Mouse (Mus musculus): ENCODE measurements around the gene Cntn1. TPM values are rescaled to one million over a fixed set of nuclear protein-coding genes. Genes with fewer than 3 reads are reported as not detected.

The Cntn1 gene
- polyA plus RNA-seq, 1 experiment from 2014 or later, result 7.4 TPM

DNA sequence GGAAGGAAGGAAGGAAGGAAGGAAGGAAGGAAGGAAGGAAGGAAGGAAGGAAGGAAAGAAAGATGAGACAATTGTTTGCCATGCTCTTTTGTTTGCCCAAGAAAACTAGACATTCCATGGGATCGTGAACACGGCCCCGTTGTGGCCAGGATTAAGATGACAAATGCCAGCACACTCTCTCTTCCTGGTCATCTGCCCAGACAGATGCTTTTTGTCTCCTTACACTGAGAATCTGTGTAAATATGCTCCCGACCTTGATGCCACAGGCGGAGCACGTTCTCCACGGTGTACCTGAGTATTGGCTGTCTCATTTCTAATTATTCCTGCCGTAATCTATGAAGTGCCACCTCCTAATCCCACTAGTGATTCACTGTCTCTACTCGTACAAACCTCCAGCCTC is 51.0 kb downstream of the Cntn1 start:
- WGBS, result 81% methylated on average over 9 of the region's 9 CpGs
- Histone ChIP-seq H3K4me1 (ENCODE audit: control insufficient read depth, insufficient read depth, low read length) (no peaks in the 10 kb centered on the region), H3K27me3 (ENCODE audit: control insufficient read depth, insufficient read depth, low read length) (no peaks in the 10 kb centered on the region), H3K36me3 (ENCODE audit: control insufficient read depth, insufficient read depth, low read length) (no peaks in the 10 kb centered on the region), H3K4me2 (no peak overlapping the region), H3K27ac (ENCODE audit: low read depth, low read length) (no peak overlapping the region), H3K9ac (ENCODE audit: low read length) (no peak overlapping the region), H3K4me3 (ENCODE audit: low read depth, low read length) (no peak overlapping the region), H3K9me3 (ENCODE audit: control insufficient read depth, low read length) (no peaks in the 10 kb centered on the region)
- no peak for DNase-seq (ENCODE audit: low spot score, missing footprints)
- no peak for ATAC-seq (ENCODE audit: low FRiP score)

GRCm38 (mm10) chr15:92112455-92112854 is 61.5 kb downstream of the Cntn1 start:
- Histone ChIP-seq H3K9ac (ENCODE audit: low read length) (no peak overlapping the region), H3K4me1 (ENCODE audit: control insufficient read depth, insufficient read depth, low read length) (no peaks in the 10 kb centered on the region), H3K36me3 (ENCODE audit: control insufficient read depth, insufficient read depth, low read length) (no peaks in the 10 kb centered on the region), H3K4me3 (ENCODE audit: low read depth, low read length) (no peak overlapping the region), H3K4me2 (no peak overlapping the region), H3K27me3 (ENCODE audit: control insufficient read depth, insufficient read depth, low read length) (no peaks in the 10 kb centered on the region), H3K27ac (ENCODE audit: low read depth, low read length) (no peak overlapping the region), H3K9me3 (ENCODE audit: control insufficient read depth, low read length) (no peaks in the 10 kb centered on the region)
- no peak for DNase-seq (ENCODE audit: low spot score, missing footprints)
- no peak for ATAC-seq (ENCODE audit: low FRiP score)

GRCm38 (mm10) chr15:92132936-92133335 is 82.0 kb downstream of the Cntn1 start:
- no peak overlapping the region for H3K9ac ChIP-seq (ENCODE audit: low read length)
- no peaks in the 10 kb centered on the region for H3K27me3 ChIP-seq (ENCODE audit: control insufficient read depth, insufficient read depth, low read length)
- H3K36me3 ChIP-seq (ENCODE audit: control insufficient read depth, insufficient read depth, low read length), result no peaks in the 10 kb centered on the region
- no peak overlapping the region for H3K4me3 ChIP-seq (ENCODE audit: low read depth, low read length)
- DNase-seq (ENCODE audit: low spot score, missing footprints), result no peak
- H3K9me3 ChIP-seq (ENCODE audit: control insufficient read depth, low read length), result no peaks in the 10 kb centered on the region
- no peak for ATAC-seq (ENCODE audit: low FRiP score)
- no peaks in the 10 kb centered on the region for H3K4me1 ChIP-seq (ENCODE audit: control insufficient read depth, insufficient read depth, low read length)
- no peak overlapping the region for H3K27ac ChIP-seq (ENCODE audit: low read depth, low read length)
- WGBS, result 80% methylated on average over 3 of the region's 3 CpGs
- H3K4me2 ChIP-seq, result no peak overlapping the region

GRCm38 (mm10) chr15:92134254-92134653 is 83.3 kb downstream of the Cntn1 start:
- no peak overlapping the region for H3K27ac ChIP-seq (ENCODE audit: low read depth, low read length)
- no peak overlapping the region for H3K4me2 ChIP-seq
- H3K4me3 ChIP-seq (ENCODE audit: low read depth, low read length), result no peak overlapping the region
- no peak overlapping the region for H3K9ac ChIP-seq (ENCODE audit: low read length)
- H3K27me3 ChIP-seq (ENCODE audit: control insufficient read depth, insufficient read depth, low read length), result no peaks in the 10 kb centered on the region
- ATAC-seq (ENCODE audit: low FRiP score) (no peak), DNase-seq (ENCODE audit: low spot score, missing footprints) (no peak)
- no peaks in the 10 kb centered on the region for H3K4me1 ChIP-seq (ENCODE audit: control insufficient read depth, insufficient read depth, low read length)
- WGBS, result 85% methylated on average over 9 of the region's 9 CpGs
- no peaks in the 10 kb centered on the region for H3K9me3 ChIP-seq (ENCODE audit: control insufficient read depth, low read length)
- H3K36me3 ChIP-seq (ENCODE audit: control insufficient read depth, insufficient read depth, low read length), result no peaks in the 10 kb centered on the region

DNA sequence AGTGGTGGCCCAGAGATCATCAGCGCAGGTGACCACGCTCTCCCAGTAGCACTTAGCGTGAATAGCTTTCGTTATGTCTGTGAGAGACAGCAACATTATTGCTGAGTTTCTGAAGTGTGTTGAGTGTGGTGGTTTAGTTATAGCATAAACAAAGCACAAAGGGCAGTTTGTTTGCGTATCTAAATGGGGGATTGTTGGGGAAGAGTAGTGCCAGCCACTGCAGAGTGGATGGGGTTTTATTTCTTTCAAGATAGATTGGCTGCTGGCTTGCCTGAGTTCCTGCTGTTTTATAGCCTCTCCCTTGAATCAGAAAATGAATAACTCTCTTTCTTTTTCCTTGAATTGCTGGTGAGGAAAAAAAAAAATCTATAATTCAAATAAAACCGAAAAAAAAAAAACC is 86.1 kb downstream of the Cntn1 start:
- no peak overlapping the region for H3K9ac ChIP-seq (ENCODE audit: low read length)
- no peaks in the 10 kb centered on the region for H3K36me3 ChIP-seq (ENCODE audit: control insufficient read depth, insufficient read depth, low read length)
- WGBS, result 91% methylated on average over 6 of the region's 6 CpGs
- no peaks in the 10 kb centered on the region for H3K9me3 ChIP-seq (ENCODE audit: control insufficient read depth, low read length)
- ATAC-seq (ENCODE audit: low FRiP score) (no peak), DNase-seq (ENCODE audit: low spot score, missing footprints) (no peak)
- H3K4me1 ChIP-seq (ENCODE audit: control insufficient read depth, insufficient read depth, low read length), result no peaks in the 10 kb centered on the region
- H3K4me3 ChIP-seq (ENCODE audit: low read depth, low read length), result no peak overlapping the region
- no peak overlapping the region for H3K27ac ChIP-seq (ENCODE audit: low read depth, low read length)
- H3K4me2 ChIP-seq, result no peak overlapping the region
- no peaks in the 10 kb centered on the region for H3K27me3 ChIP-seq (ENCODE audit: control insufficient read depth, insufficient read depth, low read length)

GRCm38 (mm10) chr15:92141972-92142371 is 91.0 kb downstream of the Cntn1 start:
- no peaks in the 10 kb centered on the region for H3K27me3 ChIP-seq (ENCODE audit: control insufficient read depth, insufficient read depth, low read length)
- WGBS, result 80% methylated on average over 4 of the region's 4 CpGs
- no peak overlapping the region for H3K9ac ChIP-seq (ENCODE audit: low read length)
- H3K4me1 ChIP-seq (ENCODE audit: control insufficient read depth, insufficient read depth, low read length), result no peaks in the 10 kb centered on the region
- H3K9me3 ChIP-seq (ENCODE audit: control insufficient read depth, low read length), result no peaks in the 10 kb centered on the region
- ATAC-seq (ENCODE audit: low FRiP score) (no peak), DNase-seq (ENCODE audit: low spot score, missing footprints) (no peak)
- H3K4me2 ChIP-seq, result no peak overlapping the region
- H3K27ac ChIP-seq (ENCODE audit: low read depth, low read length), result no peak overlapping the region
- no peaks in the 10 kb centered on the region for H3K36me3 ChIP-seq (ENCODE audit: control insufficient read depth, insufficient read depth, low read length)
- H3K4me3 ChIP-seq (ENCODE audit: low read depth, low read length), result no peak overlapping the region

- Histone ChIP-seq H3K36me3 (ENCODE audit: control insufficient read depth, insufficient read depth, low read length) (no peaks in the 10 kb centered on the region), H3K4me1 (ENCODE audit: control insufficient read depth, insufficient read depth, low read length) (no peaks in the 10 kb centered on the region), H3K4me3 (ENCODE audit: low read depth, low read length) (no peak overlapping the region), H3K9me3 (ENCODE audit: control insufficient read depth, low read length) (no peaks in the 10 kb centered on the region), H3K27me3 (ENCODE audit: control insufficient read depth, insufficient read depth, low read length) (no peaks in the 10 kb centered on the region), H3K27ac (ENCODE audit: low read depth, low read length) (no peak overlapping the region), H3K9ac (ENCODE audit: low read length) (no peak overlapping the region), H3K4me2 (no peak overlapping the region)
- ATAC-seq (ENCODE audit: low FRiP score), result no peak
- WGBS, result 43% methylated on average over 2 of the region's 2 CpGs
- no peak for DNase-seq (ENCODE audit: low spot score, missing footprints)
Measured at GRCm38 (mm10) chr15:92154921-92155320, 104.0 kb downstream of the Cntn1 start.

- no peak for ATAC-seq (ENCODE audit: low FRiP score)
- H3K9me3 ChIP-seq (ENCODE audit: control insufficient read depth, low read length), result no peaks in the 10 kb centered on the region
- whole genome bisulfite sequencing, result 62% methylated on average over 10 of the region's 10 CpGs
- peaks cover 7% of the 10 kb centered on the region for H3K4me1 ChIP-seq (ENCODE audit: control insufficient read depth, insufficient read depth, low read length)
- DNase-seq (ENCODE audit: low spot score, missing footprints), result no peak
- peak overlapping the region; percentile 50; the same call in 1 of the 2 replicates for H3K4me2 ChIP-seq
- H3K4me3 ChIP-seq (ENCODE audit: low read depth, low read length), result no peak overlapping the region
- no peaks in the 10 kb centered on the region for H3K36me3 ChIP-seq (ENCODE audit: control insufficient read depth, insufficient read depth, low read length)
- no peak overlapping the region for H3K9ac ChIP-seq (ENCODE audit: low read length)
- no peaks in the 10 kb centered on the region for H3K27me3 ChIP-seq (ENCODE audit: control insufficient read depth, insufficient read depth, low read length)
- no peak overlapping the region for H3K27ac ChIP-seq (ENCODE audit: low read depth, low read length)
Measured at GRCm38 (mm10) chr15:92160855-92161162, 109.8 kb downstream of the Cntn1 start.

- WGBS, result 36% methylated on average over 20 of the region's 20 CpGs
- Histone ChIP-seq H3K27me3 (ENCODE audit: control insufficient read depth, insufficient read depth, low read length) (no peaks in the 10 kb centered on the region), H3K9ac (ENCODE audit: low read length) (0 out of 2 replicates have a peak overlapping the region, but pooled peaks have one; percentile 7), H3K36me3 (ENCODE audit: control insufficient read depth, insufficient read depth, low read length) (no peaks in the 10 kb centered on the region), H3K27ac (ENCODE audit: low read depth, low read length) (peak overlapping the region; percentile 40), H3K4me3 (ENCODE audit: low read depth, low read length) (peak overlapping the region; percentile 21), H3K9me3 (ENCODE audit: control insufficient read depth, low read length) (no peaks in the 10 kb centered on the region), H3K4me1 (ENCODE audit: control insufficient read depth, insufficient read depth, low read length) (peaks cover 7% of the 10 kb centered on the region), H3K4me2 (peak overlapping the region; percentile 50)
- DNase-seq (ENCODE audit: low spot score, missing footprints) (peak; percentile 90), ATAC-seq (ENCODE audit: low FRiP score) (peak; percentile 89)
Measured at GRCm38 (mm10) chr15:92161163-92162025, 110.4 kb downstream of the Cntn1 start.
